Mouse (Mus musculus) liver, embryonic 14.5 days (tissue): ENCODE data around the gene Sit1.

Source experiments
- CTCF ChIP-seq: IDR thresholded peaks from 2 replicates; pipeline ENCODE4 v1.5.1; 2016; ENCODE audit warnings: antibody characterized with exemption, low read depth, control low read depth
- EP300 ChIP-seq: IDR thresholded peaks from 2 replicates; pipeline ENCODE4 v1.6.1; 2016; ENCODE audit warnings: antibody characterized with exemption, low read depth

DNA sequence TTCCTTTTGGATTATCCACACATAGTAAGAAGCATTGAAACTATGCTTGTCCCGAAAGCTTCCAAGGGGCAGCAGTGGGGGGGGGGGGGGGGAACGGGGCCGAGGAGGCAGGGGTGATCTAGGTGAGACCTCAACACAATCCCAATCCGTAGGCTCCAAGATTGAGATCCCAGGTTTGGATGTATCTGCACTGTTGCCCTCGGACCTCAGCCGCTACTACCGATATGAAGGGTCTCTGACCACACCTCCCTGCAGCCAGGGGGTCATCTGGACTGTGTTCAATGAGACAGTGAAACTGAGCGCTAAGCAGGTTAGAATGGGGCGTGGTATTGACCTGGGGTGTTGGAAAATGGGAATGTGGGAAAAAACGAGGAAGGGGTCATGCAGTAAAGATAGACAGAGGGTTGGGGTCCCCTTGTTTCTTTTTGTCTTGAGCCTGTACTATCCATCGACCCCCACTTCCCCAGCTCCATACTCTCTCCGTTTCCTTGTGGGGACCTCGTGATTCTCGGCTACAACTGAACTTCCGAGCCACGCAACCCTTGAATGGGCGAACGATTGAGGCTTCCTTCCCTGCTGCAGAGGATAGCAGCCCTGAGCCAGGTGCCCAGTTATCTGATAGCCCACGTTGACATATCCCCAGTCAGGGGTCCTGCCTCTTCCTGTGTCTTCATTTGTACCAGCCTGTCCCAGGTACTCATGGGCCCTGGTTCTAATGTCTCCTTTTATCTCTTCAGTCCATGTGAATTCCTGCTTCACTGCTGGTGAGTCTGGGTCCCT, 28.3 kb upstream of the Sit1 start:
- TF ChIP-seq CTCF (no peak), EP300 (no peak)
